Mouse (Mus musculus) left cerebral cortex, adult 9 months (tissue): Measurements from ENCODE around the gene Fads2.
"Not testable (repeated sequence)": the region's sequence is repeated elsewhere in the genome, so short reads cannot be mapped to it uniquely, and the experiment has no call there.

Experiments used
- DNase-seq, 2 experiments: peaks; one replicate each; pipeline ENCODE4 v3.0.0; 2022; ENCODE audit warnings: low spot score in 2 of 2

Gene Fads2

GRCm38 (mm10) chr19:10101341-10102053, at the start of gene Fads2:
Gene Fads2 (minus strand): TSS chr19:10101746.
- peak; percentile 64 to 90 for DNase-seq

GRCm38 (mm10) chr19:10149189-10149588, 47.6 kb upstream of the Fads2 start:
- DNase-seq = no peak

GRCm38 (mm10) chr19:10148555-10148954, 47.0 kb upstream of the Fads2 start:
- no peak for DNase-seq

DNA sequence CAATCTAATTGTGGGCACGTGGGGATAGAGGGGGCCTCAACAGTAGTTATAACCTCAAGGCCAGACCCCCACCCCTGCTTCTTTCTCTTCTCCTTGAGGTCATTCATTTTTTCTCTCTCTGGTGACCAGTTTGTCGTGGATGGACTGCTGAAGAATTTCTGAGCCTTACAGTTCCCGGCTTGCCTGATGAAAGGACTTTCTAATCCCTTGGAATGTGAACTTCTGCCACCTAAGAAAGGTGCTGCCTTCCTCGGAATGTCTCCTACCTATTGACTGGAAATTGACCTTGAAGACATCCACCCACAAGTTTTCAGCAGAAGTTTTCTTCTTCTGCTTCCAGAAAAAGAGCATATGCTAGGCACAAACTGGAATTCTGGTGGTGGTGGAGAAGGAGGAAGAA, 42.9 kb upstream of the Fads2 start:
- DNase-seq = no peak

GRCm38 (mm10) chr19:10143667-10144066, 42.1 kb upstream of the Fads2 start:
- no peak for DNase-seq

- DNase-seq = no peak
Measured at GRCm38 (mm10) chr19:10139736-10140135, 38.2 kb upstream of the Fads2 start.

DNA sequence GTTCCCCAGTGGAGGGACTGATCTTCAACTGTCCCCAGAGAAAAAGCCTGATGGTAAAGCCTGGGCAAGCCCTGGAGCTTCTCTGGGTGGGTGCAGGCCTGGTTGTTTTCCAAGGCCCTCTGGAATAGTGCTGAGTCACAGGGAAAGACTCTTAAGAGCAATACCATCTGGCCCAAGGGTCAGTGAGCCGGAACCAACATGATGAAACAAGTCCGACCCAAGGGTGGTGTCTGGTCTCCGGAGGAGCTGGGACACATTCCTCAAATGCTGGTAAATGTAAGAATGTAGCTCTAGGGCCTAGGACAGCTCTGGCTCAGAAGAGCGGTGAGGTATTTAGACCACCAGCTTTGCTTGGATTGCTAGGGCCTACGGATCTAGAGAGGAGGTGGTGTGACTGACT, 35.9 kb upstream of the Fads2 start:
- no peak for DNase-seq

- DNase-seq = peak in 1 of 2 experiments; percentile 7
Measured at GRCm38 (mm10) chr19:10134692-10135091, 33.1 kb upstream of the Fads2 start.

DNA sequence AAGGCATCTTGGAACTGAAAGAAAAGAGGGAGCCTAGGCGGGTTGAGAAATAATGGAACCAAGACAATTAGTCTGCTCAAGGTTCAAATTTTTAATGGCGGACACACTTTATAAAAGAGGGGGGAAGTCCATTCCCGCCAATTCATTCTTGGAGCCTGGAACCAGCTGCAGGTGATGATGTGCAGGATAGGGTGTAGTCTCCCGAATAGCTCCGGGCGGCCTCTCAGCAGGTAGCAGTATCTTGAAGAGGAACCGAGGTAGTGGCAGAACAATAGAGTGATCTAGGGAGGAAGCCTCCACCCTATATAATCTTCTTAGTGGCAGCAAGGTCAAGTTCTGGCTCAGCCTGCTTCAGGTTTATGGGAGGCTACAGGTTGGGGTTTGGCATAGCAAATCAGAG, 28.0 kb upstream of the Fads2 start:
- not testable (repeated sequence) for DNase-seq

GRCm38 (mm10) chr19:10126479-10127250, 25.1 kb upstream of the Fads2 start:
- DNase-seq = no peak

- DNase-seq = peak in 1 of 2 experiments; percentile 12
Measured at GRCm38 (mm10) chr19:10123892-10124634, 22.5 kb upstream of the Fads2 start.

GRCm38 (mm10) chr19:10122021-10122631, 20.6 kb upstream of the Fads2 start:
- no peak for DNase-seq

GRCm38 (mm10) chr19:10116641-10117040, 15.1 kb upstream of the Fads2 start:
- DNase-seq = no peak

DNA sequence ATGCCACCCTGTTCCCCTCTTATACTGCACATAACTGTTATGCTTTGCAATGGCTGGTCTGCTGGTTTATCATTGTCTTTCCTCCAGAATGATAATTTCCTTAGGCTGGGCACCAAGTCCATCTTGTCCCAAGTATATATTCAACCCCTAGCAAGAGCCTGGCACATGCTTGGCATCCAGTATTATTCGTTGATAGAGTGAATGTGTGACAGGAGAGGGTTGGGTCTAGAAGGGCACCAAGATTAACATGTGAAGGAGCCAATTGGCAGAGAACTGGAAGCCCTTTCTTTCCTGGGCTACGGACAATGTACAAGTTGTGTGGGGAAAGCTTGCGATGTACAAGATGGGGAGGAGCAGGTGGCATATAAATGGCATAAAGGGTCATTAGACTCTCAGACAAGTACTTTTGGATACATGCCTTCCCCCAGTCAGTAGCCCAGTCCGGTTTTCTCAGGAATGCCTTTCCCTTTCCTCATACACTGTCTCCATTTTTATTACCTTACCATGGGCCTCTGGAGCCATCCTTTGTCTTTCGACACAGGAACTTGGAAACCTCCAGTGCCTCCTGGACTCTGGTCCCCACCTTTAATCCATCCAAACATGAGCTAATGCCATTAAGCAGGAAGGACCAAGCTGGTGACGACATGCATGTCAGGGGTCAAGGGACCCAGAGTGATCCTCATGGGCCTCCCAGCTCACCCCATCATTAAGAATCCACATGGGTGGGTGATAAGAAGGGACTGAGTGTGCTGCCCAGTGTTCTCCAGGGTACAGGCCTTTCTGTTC, 14.0 kb upstream of the Fads2 start:
- DNase-seq = no peak

DNA sequence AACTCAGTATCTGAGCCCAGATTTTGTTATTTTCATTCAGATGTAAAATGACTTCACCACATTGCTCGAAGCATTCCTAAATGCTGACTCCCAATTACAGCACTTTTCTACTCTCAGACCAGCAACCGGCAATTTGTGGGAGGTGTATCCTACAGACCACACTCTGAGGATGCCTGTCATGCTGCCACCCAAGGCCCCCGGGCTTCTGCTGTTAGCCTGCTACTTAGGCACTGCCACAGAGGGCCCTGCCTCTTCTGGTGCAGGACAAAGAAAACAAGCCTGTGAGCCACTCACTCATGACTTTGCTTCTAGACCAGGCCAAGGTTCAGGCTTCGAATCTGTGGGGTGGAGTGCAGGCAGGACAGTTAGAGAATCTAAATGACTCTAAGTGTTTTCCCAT, 11.4 kb upstream of the Fads2 start:
- no peak for DNase-seq

DNA sequence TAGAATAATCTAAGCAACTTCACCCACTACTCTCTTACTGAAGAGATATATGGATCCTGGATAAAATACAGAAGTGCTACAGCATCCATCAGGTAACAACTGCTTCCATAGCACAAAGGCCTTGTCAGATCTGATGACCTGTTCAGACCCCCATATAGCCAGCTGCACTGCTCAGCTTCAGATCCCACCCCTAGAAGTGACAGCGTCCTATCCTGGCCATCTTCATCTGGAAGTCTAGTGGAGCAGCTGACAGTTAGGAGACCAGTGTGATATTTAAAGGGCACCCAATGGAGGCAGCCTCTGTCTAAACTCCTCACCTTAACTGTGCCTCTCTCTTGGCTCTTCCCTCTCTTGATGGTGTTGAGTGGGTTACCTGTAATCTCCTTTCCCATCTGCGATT, 7.1 kb upstream of the Fads2 start:
- DNase-seq = no peak

DNA sequence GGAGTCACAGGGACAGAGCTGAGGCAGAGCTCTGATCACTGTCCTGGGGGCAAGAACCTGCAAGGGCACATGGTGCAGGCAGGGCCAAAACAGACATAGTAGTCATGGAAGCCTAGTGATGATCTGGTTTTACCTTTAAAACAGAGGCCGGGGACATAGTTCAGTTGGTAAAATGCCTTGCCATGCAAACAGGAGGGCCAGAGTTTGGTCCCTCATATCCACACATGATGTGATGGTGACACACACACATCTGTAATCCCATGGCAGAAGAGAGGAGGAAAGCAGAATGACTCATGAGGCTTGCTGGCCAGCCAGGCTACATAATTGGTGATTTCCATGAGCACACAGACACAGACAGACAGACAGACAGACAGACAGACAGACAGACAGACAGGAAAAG, 6.6 kb upstream of the Fads2 start:
- no peak for DNase-seq

- no peak for DNase-seq
Measured at GRCm38 (mm10) chr19:10107051-10107611, 5.6 kb upstream of the Fads2 start.

- DNase-seq = no peak
Measured at GRCm38 (mm10) chr19:10106634-10107033, 5.1 kb upstream of the Fads2 start.

GRCm38 (mm10) chr19:10105034-10105493, 3.5 kb upstream of the Fads2 start:
- DNase-seq = no peak

DNA sequence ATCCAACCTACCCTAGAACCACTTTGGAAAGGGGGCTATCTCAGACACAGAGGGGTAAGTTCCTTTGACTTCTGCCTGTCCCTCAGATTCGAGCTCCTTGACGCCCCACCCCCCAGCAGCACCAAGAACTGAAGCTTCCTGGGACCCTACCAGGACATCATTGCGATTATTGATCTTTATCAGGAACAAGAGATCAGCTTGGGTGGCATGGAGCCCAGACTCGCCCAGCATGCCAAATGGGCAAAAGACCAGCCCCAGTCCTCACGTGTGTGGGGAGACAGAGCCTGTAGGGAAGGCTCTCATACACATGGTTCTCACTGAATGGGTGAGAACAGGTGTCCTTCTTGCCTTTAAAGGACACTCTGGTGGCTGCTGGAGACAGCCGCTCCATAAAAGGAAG, 2.7 kb upstream of the Fads2 start:
- no peak for DNase-seq
